Comparison of ENCODE assay signal across 8 mouse cellular contexts in genomic region chr16:10541598-10541930, GRCm38 (mm10). TPM values are rescaled to one million over a fixed set of nuclear protein-coding genes. Genes with fewer than 3 reads are reported as not detected.
DNase-seq lines count a peak whose midpoint lies in the region; ATAC-seq and TF ChIP-seq lines count a peak whose summit lies in the region.

No protein-coding gene starts in this region.

- peak overlapping the region; percentile 88 for H3K4me2 ChIP-seq in heart, embryonic 13.5 days
- peak overlapping the region; percentile 95 for H3K4me2 ChIP-seq in kidney, embryonic 16.5 days (replicated peaks; ENCODE audit: low read depth, low read length)
- peak overlapping the region; percentile 84 for H3K4me2 ChIP-seq in midbrain, embryonic 11.5 days

- H3K4me3 ChIP-seq in cerebellum, adult 2 months (replicated peaks; ENCODE audit: insufficient read depth, low read depth, low read length): peak overlapping the region; percentile 92
- H3K4me3 ChIP-seq in heart, embryonic 13.5 days: peak overlapping the region; percentile 90
- H3K4me3 ChIP-seq in kidney, embryonic 16.5 days (ENCODE audit: low read length): peak overlapping the region; percentile 83
- H3K4me3 ChIP-seq in midbrain, embryonic 11.5 days (ENCODE audit: low read depth, low read length): peak overlapping the region; percentile 84

- H3K4me1 ChIP-seq in cerebellum, adult 2 months (ENCODE audit: control insufficient read depth, insufficient read depth, low read length): peaks cover 27% of the 10 kb centered on the region
- H3K4me1 ChIP-seq in heart, embryonic 13.5 days: peaks cover 65% of the 10 kb centered on the region
- peaks cover 41% of the 10 kb centered on the region for H3K4me1 ChIP-seq in kidney, embryonic 16.5 days (ENCODE audit: insufficient read depth, low read length)
- H3K4me1 ChIP-seq in midbrain, embryonic 11.5 days (ENCODE audit: control insufficient read depth, insufficient read depth, low read length): peaks cover 28% of the 10 kb centered on the region

- peak; percentile 15 for DNase-seq in embryo, embryonic 10 days (ENCODE audit: low spot score)
- DNase-seq in embryo, embryonic 11 days: no peak
- DNase-seq in cerebellum, adult 2 months: peak; percentile 55 to 59
- DNase-seq in midbrain, embryonic 11.5 days (ENCODE audit: low spot score, missing footprints): no peak
- no peak for DNase-seq in spleen, postnatal 14 days (ENCODE audit: low spot score in 2 of 2)
- DNase-seq in retina, embryonic 14.5 days (ENCODE audit: low spot score): no peak

- no peaks in the 10 kb centered on the region for H3K36me3 ChIP-seq in heart, embryonic 13.5 days
- no peaks in the 10 kb centered on the region for H3K36me3 ChIP-seq in kidney, embryonic 16.5 days (ENCODE audit: insufficient read depth, low read length)
- H3K36me3 ChIP-seq in midbrain, embryonic 11.5 days (ENCODE audit: control insufficient read depth, insufficient read depth, low read length): no peaks in the 10 kb centered on the region

- no peak for ATAC-seq in heart, embryonic 13.5 days (ENCODE audit: extremely low read depth, insufficient number of reproducible peaks, low FRiP score, low TSS enrichment)
- no peak for ATAC-seq in kidney, embryonic 16.5 days (ENCODE audit: low FRiP score, low TSS enrichment)
- no peak for ATAC-seq in midbrain, embryonic 11.5 days (ENCODE audit: low FRiP score)

- no peaks in the 10 kb centered on the region; the same call in 1 of the 2 replicates for H3K27me3 ChIP-seq in cerebellum, adult 2 months (ENCODE audit: control insufficient read depth, insufficient read depth, low read length)
- no peaks in the 10 kb centered on the region for H3K27me3 ChIP-seq in heart, embryonic 13.5 days (replicated peaks)
- H3K27me3 ChIP-seq in kidney, embryonic 16.5 days (ENCODE audit: insufficient read depth, low read length): no peaks in the 10 kb centered on the region
- no peaks in the 10 kb centered on the region for H3K27me3 ChIP-seq in midbrain, embryonic 11.5 days (ENCODE audit: control insufficient read depth, insufficient read depth, low read length)

- peak overlapping the region; percentile 96 for H3K9ac ChIP-seq in heart, embryonic 13.5 days
- peak overlapping the region; percentile 92 for H3K9ac ChIP-seq in kidney, embryonic 16.5 days (replicated peaks; ENCODE audit: low read length)
- peak overlapping the region; percentile 94 for H3K9ac ChIP-seq in midbrain, embryonic 11.5 days (ENCODE audit: low read length)

- TF ChIP-seq CTCF in cerebellum, adult 2 months (IDR thresholded peaks at IDR 0.05; ENCODE audit: borderline replicate concordance, insufficient read depth, low read depth, low read length): no peak

- H3K9me3 ChIP-seq in heart, embryonic 13.5 days: no peaks in the 10 kb centered on the region
- H3K9me3 ChIP-seq in kidney, embryonic 16.5 days (ENCODE audit: low read length): no peaks in the 10 kb centered on the region
- no peaks in the 10 kb centered on the region for H3K9me3 ChIP-seq in midbrain, embryonic 11.5 days (ENCODE audit: control insufficient read depth, low read length)

- TF ChIP-seq POLR2A in cerebellum, adult 2 months (IDR thresholded peaks at IDR 0.05; ENCODE audit: borderline replicate concordance, insufficient read depth, low read length): peak; percentile 5; the same call in 1 of the 2 replicates

- peak overlapping the region; percentile 83 for H3K27ac ChIP-seq in cerebellum, adult 2 months (ENCODE audit: insufficient read depth, low read length)
- H3K27ac ChIP-seq in heart, embryonic 13.5 days (replicated peaks): peak overlapping the region; percentile 95
- H3K27ac ChIP-seq in kidney, embryonic 16.5 days (ENCODE audit: low read length): peak overlapping the region; percentile 51
- H3K27ac ChIP-seq in midbrain, embryonic 11.5 days (ENCODE audit: low read depth, low read length): no peak overlapping the region

- under 1% methylated on average over 7 of the region's 7 CpGs for WGBS in cerebellum, adult 2 months
- 19% methylated on average over 7 of the region's 7 CpGs for WGBS in heart, embryonic 13.5 days
- WGBS in kidney, embryonic 16.5 days: 20% methylated on average over 7 of the region's 7 CpGs
- 47% methylated on average over 7 of the region's 7 CpGs for WGBS in midbrain, embryonic 11.5 days

RNA-seq across cellular contexts. Expression of gene Dexi, which starts 1.3 kb away (rescaled TPM):
- 126 and 143 TPM in 2 replicates for polyA plus RNA-seq in cerebellum, adult 2 months (2012; rRNA removed)
- 13.3 and 15.0 TPM in 2 replicates for polyA plus RNA-seq in heart, embryonic 13.5 days (2015; fragmentation: Nextera tagmentation; extraction: Ambion mirVana)
- 7.1 and 14.1 TPM in 2 replicates for polyA plus RNA-seq in kidney, embryonic 16.5 days (2015; fragmentation: Nextera tagmentation; extraction: Ambion mirVana)
- polyA plus RNA-seq in midbrain, embryonic 11.5 days (2014; fragmentation: Nextera tagmentation; extraction: Ambion mirVana): 23.8 and 27.3 TPM in 2 replicates

RNA-seq across cellular contexts. Expression of gene Clec16a, which starts 3.6 kb away (rescaled TPM):
- polyA plus RNA-seq in cerebellum, adult 2 months (2012; rRNA removed): 48.7 and 51.2 TPM in 2 replicates
- 24.9 and 29.7 TPM in 2 replicates for polyA plus RNA-seq in heart, embryonic 13.5 days (2015; fragmentation: Nextera tagmentation; extraction: Ambion mirVana)
- 32.1 and 35.6 TPM in 2 replicates for polyA plus RNA-seq in kidney, embryonic 16.5 days (2015; fragmentation: Nextera tagmentation; extraction: Ambion mirVana)
- polyA plus RNA-seq in midbrain, embryonic 11.5 days (2014; fragmentation: Nextera tagmentation; extraction: Ambion mirVana): 41.2 and 43.4 TPM in 2 replicates

Comparison
In these comparisons a context has a peak if more than half of its experiments do, and no peak if none do; other contexts are left out.
1. DNase-seq: peak in embryo, embryonic 10 days (single experiment) and cerebellum, adult 2 months (2 of 2); none in embryo, embryonic 11 days (single experiment), midbrain, embryonic 11.5 days (single experiment), spleen, postnatal 14 days (0 of 2) and retina, embryonic 14.5 days (single experiment).
2. Peak in every context shown above with its lines, with median percentiles within 50 percentile points of each other: H3K4me3 ChIP-seq, H3K4me2 ChIP-seq and H3K9ac ChIP-seq.